Mouse (Mus musculus): ENCODE results near the gene Lrrc2.

- TF ChIP-seq POLR2A (IDR thresholded peaks at IDR 0.05; ENCODE audit: borderline replicate concordance, insufficient read depth, low read length) (no peak), CTCF (IDR thresholded peaks at IDR 0.05; ENCODE audit: borderline replicate concordance, insufficient read depth, low read depth, low read length) (no peak)
These were observed 1.2 kb upstream of the Lrrc2 start for GRCm38 (mm10) chr9:110950109-110950508.

All from cerebellum, adult 2 months (tissue).